Mouse (Mus musculus) cerebellum, postnatal 4 days (tissue): Measurements from ENCODE around the gene Efna5.

Experiments
- DNase-seq, 2 experiments: peaks; one replicate each; pipeline ENCODE4 v3.0.0; 2022; ENCODE audit warnings: low spot score in 2 of 2, mixed read lengths in 1 of 2

Gene Efna5

DNA sequence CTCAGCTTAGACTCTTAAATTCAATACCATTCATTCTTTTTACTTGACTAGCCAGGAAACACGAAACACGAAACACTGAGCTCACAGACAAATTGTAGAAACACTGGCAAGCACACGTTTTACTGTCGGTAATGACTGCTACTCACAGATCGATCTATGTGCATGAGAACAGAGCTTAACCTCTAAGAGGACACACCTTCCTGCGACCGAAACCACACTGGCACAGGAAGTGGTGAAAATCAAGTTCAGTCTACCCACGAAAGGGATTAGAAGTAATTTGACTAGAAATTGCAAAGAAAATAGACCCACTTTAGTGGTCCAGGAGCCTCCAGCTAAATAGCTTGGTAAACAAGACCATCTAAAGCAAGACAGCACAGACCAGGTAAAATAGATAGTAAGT is 23.8 kb downstream of the Efna5 start:
- DNase-seq: no peak

- no peak for DNase-seq
Observed at GRCm38 (mm10) chr17:62853741-62854140, 27.4 kb downstream of the Efna5 start.

GRCm38 (mm10) chr17:62852822-62853608 is 28.1 kb downstream of the Efna5 start:
- no peak for DNase-seq

- DNase-seq: no peak
Observed at GRCm38 (mm10) chr17:62851268-62851667, 29.8 kb downstream of the Efna5 start.

GRCm38 (mm10) chr17:62850603-62851002 is 30.5 kb downstream of the Efna5 start:
- DNase-seq: no peak

- no peak for DNase-seq
Observed at GRCm38 (mm10) chr17:62849676-62850075, 31.4 kb downstream of the Efna5 start.

DNA sequence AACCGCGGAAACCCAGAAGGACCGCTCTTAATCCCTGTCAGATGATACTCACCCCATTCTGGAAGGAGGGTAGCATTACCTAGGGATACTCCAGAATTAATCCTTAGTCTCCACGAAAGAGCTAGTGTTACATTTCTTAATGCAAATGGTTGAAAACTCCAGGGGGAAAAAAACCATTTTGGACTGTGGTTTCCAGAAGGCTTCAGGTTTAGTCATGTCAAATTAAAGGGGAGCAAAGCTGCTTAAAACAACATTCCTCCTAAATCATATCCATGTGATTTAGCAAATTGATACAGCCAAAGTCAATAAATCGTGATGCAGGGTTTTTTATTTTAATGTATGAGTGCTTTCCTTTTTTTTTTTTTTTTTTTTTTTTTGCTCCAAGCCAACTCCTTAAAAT is 35.5 kb downstream of the Efna5 start:
- DNase-seq: no peak

GRCm38 (mm10) chr17:62844329-62844728 is 36.8 kb downstream of the Efna5 start:
- no peak for DNase-seq

- no peak for DNase-seq
Observed at GRCm38 (mm10) chr17:62837336-62837735, 43.8 kb downstream of the Efna5 start.

DNA sequence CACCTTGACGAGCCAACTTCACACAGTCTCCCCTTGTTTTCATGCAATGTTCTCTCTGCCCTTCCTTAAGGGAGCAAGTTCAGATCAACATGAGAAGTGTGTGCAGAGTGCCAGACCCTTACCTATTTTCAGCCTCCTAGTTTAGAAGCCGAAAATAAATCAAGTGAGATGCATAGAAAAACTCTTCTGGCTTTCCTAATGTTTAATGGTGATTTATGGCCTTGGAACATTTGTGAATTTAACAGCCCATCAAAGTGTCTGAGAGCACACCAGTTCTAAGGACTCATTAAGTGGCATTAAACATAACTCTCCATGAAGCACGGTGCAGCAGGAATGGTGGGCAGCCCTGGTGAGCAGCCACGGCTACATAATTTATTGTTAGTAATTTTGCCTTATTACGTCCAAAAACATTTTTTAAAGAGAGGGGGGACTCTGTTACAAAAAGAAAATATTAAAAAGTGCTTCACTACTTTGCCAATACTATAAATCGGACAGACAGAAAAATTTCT is 44.5 kb downstream of the Efna5 start:
- DNase-seq: no peak

- no peak for DNase-seq
Observed at GRCm38 (mm10) chr17:62832550-62833127, 48.5 kb downstream of the Efna5 start.

DNA sequence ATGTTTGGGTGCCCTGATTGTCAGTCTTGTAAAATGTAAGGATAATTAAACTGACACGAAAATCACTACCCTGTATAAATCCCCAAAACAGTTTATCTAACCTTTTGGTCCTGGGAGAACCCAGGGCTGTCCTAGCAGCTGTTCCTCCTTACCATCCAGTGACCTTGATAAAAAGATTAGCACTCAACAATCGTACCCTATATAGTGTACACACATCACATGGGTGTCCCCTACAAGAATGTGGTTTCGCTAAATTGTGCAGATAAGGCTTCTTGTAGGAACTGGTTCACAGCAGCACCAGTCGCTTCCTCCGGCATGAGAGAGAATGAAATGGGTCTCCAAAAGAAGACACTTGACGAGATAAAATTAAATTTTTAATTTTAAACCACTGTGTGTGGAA is 53.6 kb downstream of the Efna5 start:
- DNase-seq: no peak

- no peak for DNase-seq
Observed at GRCm38 (mm10) chr17:62821219-62821618, 59.9 kb downstream of the Efna5 start.

GRCm38 (mm10) chr17:62819931-62820330 is 61.2 kb downstream of the Efna5 start:
- DNase-seq: no peak

DNA sequence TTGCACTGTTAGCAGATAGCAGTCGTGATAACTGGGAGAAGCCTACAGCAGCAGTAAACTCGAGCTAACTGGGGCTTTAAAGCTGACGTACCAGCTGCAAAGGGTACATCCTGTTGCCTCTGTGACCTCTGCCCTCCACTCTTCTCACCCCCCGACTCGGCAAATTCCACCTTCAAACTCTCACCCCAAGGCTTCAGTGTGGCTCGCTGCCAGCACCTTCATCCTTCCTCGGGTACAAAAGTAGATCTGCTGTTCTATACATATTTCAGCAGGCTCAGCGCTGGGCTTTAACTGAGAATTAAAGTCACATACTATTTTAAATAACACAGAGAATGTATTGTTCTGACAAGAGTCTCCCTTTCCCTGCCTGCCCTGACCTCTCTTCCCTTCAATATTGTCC is 62.3 kb downstream of the Efna5 start:
- DNase-seq: no peak

DNA sequence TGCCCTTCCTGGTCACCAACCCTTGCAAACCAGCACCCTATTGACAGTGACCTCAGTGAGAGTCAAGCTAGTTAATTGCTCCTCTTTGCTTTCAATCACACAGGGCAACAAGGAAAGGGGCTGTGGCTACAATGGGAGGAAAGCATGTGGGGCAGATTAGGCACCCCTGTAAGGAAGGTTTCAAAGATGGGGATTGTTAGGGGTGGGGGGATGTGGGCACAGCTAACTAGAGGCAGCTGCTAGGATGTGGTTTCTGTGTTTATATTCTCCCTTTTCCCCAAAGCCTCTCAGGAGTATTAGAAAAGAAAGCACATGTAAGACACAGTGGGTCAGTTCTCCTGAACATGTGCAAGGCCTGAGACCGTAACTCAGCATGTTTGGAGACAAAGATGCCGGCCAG is 62.8 kb downstream of the Efna5 start:
- DNase-seq: no peak

GRCm38 (mm10) chr17:62816879-62817278 is 64.2 kb downstream of the Efna5 start:
- DNase-seq: no peak

DNA sequence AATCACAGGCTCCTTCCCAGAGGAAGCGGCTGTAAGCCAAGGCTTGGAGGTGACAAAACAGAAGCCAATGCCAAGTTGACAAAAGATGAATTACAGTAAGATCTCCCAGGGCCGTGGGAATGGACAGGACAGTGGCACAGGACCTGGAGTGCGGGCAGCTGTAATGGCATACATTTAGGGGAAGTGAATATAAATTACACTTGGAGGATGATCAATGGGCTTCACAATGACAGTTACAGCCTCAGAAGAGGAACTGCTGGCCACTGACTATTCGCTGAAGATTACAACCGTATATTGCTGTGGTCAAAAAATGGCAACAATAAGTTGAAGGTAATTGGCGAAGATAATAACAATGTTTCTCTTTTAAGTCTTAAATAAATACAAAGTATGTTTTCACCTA is 67.7 kb downstream of the Efna5 start:
- DNase-seq: no peak

- DNase-seq: no peak
Observed at GRCm38 (mm10) chr17:62807891-62808290, 73.2 kb downstream of the Efna5 start.

- no peak for DNase-seq
Observed at GRCm38 (mm10) chr17:62806646-62807045, 74.5 kb downstream of the Efna5 start.

DNA sequence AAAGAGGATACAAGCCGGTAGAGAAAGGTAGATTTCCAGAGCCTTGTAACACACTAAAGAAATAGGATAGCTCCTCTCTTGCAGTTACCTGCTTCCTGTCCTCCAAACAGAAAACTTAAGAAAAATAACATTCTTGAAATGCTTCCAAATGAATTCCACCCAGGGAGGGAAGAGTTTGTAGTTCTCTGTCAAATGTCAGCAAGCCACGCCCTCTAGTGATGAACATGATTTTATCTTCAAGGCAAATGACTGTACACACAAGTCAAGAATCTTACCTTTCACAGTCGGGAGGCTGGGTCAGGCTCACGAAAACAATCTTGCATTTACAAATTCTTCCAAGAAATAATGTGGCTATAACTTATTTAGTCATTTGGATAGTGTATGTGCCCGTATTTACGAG is 78.4 kb downstream of the Efna5 start:
- DNase-seq: no peak

DNA sequence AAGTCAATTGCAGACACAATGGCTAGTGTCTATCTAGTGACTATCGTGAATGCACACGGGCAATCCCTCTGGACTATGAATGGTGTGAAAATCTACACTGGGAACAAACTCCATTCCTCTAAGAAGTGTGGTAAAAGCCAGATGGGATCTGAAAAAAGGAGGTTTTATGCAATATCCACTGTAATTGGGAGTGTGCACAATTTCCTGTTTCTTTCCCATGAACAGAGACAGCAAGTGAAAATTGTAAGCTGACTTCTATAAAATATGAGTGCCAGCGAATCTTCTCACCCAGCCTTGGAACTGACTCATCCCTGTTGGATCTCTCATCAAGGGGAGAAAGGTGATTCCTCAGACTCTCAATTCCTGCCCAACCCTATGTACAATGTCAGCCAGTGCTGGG is 83.8 kb downstream of the Efna5 start:
- DNase-seq: no peak
